Mouse (Mus musculus): ENCODE results near the gene Hibadh. TPM values are rescaled to one million over a fixed set of nuclear protein-coding genes. Genes with fewer than 3 reads are reported as not detected.

Gene Hibadh
- polyA plus RNA-seq, 1 experiment from 2014 or later = 161 TPM

GRCm38 (mm10) chr6:52518704-52519103 is 121.5 kb downstream of the Hibadh start:
- Histone ChIP-seq H3K4me2 (no peak overlapping the region), H3K4me3 (no peak overlapping the region), H3K9me3 (replicated peaks) (no peaks in the 10 kb centered on the region), H3K4me1 (replicated peaks) (no peaks in the 10 kb centered on the region), H3K9ac (no peak overlapping the region), H3K36me3 (no peaks in the 10 kb centered on the region), H3K27ac (no peak overlapping the region), H3K27me3 (peaks cover 5% of the 10 kb centered on the region; the same call in 1 of the 2 replicates)
- 75% methylated on average over 10 of the region's 10 CpGs for WGBS
- ATAC-seq (replicated peaks; ENCODE audit: insufficient number of reproducible peaks, insufficient read depth, low FRiP score, low read depth) = no peak

- Histone ChIP-seq H3K4me2 (no peak overlapping the region), H3K4me3 (no peak overlapping the region), H3K4me1 (replicated peaks) (no peaks in the 10 kb centered on the region), H3K27ac (no peak overlapping the region), H3K9ac (no peak overlapping the region), H3K36me3 (no peaks in the 10 kb centered on the region), H3K9me3 (replicated peaks) (no peaks in the 10 kb centered on the region), H3K27me3 (0 out of 2 replicates have a peak, but pooled peaks cover 3% of the 10 kb centered on the region)
- no peak for ATAC-seq (replicated peaks; ENCODE audit: insufficient number of reproducible peaks, insufficient read depth, low FRiP score, low read depth)
- 82% methylated on average over 5 of the region's 5 CpGs for WGBS
These were observed 122.9 kb downstream of the Hibadh start for GRCm38 (mm10) chr6:52517272-52517671.

GRCm38 (mm10) chr6:52513876-52514405 is 126.2 kb downstream of the Hibadh start:
- Histone ChIP-seq H3K36me3 (no peaks in the 10 kb centered on the region), H3K4me2 (no peak overlapping the region), H3K4me1 (replicated peaks) (no peaks in the 10 kb centered on the region), H3K27me3 (no peaks in the 10 kb centered on the region), H3K9ac (no peak overlapping the region), H3K9me3 (replicated peaks) (no peaks in the 10 kb centered on the region), H3K4me3 (no peak overlapping the region), H3K27ac (no peak overlapping the region)
- no peak for ATAC-seq (replicated peaks; ENCODE audit: insufficient number of reproducible peaks, insufficient read depth, low FRiP score, low read depth)
- WGBS = 38% methylated on average over 4 of the region's 4 CpGs

- H3K4me1 ChIP-seq (replicated peaks) = peaks cover 4% of the 10 kb centered on the region; the same call in 1 of the 2 replicates
- no peak overlapping the region for H3K9ac ChIP-seq
- no peak for ATAC-seq (replicated peaks; ENCODE audit: insufficient number of reproducible peaks, insufficient read depth, low FRiP score, low read depth)
- WGBS = 89% methylated on average over 3 of the region's 3 CpGs
- H3K27me3 ChIP-seq = no peaks in the 10 kb centered on the region
- H3K4me3 ChIP-seq = no peak overlapping the region
- no peaks in the 10 kb centered on the region for H3K9me3 ChIP-seq (replicated peaks)
- H3K36me3 ChIP-seq = no peaks in the 10 kb centered on the region
- H3K27ac ChIP-seq = no peak overlapping the region
- H3K4me2 ChIP-seq = no peak overlapping the region
These were observed 131.4 kb downstream of the Hibadh start for GRCm38 (mm10) chr6:52508789-52509188.

GRCm38 (mm10) chr6:52507946-52508345 is 132.2 kb downstream of the Hibadh start:
- Histone ChIP-seq H3K27me3 (no peaks in the 10 kb centered on the region), H3K9ac (no peak overlapping the region), H3K4me2 (no peak overlapping the region), H3K9me3 (replicated peaks) (no peaks in the 10 kb centered on the region), H3K27ac (no peak overlapping the region), H3K4me1 (replicated peaks) (peaks cover 4% of the 10 kb centered on the region; the same call in 1 of the 2 replicates), H3K4me3 (no peak overlapping the region), H3K36me3 (no peaks in the 10 kb centered on the region)
- 77% methylated on average over 7 of the region's 7 CpGs for WGBS
- no peak for ATAC-seq (replicated peaks; ENCODE audit: insufficient number of reproducible peaks, insufficient read depth, low FRiP score, low read depth)

DNA sequence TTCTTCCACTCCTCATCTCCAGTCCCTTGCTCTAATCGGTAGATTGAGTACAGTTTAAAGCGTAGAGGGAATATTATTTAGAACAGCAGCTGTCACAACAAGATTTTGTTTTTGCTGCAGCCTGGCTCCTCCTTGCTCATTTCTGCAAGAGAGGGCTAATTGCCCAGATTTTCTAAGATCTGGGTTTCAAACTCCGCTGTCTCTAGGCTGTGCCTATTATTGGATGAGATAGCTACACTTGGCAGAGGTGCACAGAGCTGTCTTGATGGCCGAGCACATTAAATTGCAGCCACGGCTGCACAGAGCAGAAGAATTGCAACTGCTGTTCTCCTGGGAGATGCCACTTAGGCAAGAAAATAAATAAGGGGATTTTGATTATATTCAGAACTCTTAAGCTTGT is 133.0 kb downstream of the Hibadh start:
- no peaks in the 10 kb centered on the region for H3K9me3 ChIP-seq (replicated peaks)
- no peak overlapping the region for H3K27ac ChIP-seq
- 50% methylated on average over 5 of the region's 5 CpGs for WGBS
- no peaks in the 10 kb centered on the region for H3K27me3 ChIP-seq
- H3K4me1 ChIP-seq (replicated peaks) = peaks cover 4% of the 10 kb centered on the region; the same call in 1 of the 2 replicates
- H3K4me2 ChIP-seq = no peak overlapping the region
- no peak overlapping the region for H3K4me3 ChIP-seq
- H3K36me3 ChIP-seq = no peaks in the 10 kb centered on the region
- ATAC-seq (replicated peaks; ENCODE audit: insufficient number of reproducible peaks, insufficient read depth, low FRiP score, low read depth) = no peak
- no peak overlapping the region for H3K9ac ChIP-seq

DNA sequence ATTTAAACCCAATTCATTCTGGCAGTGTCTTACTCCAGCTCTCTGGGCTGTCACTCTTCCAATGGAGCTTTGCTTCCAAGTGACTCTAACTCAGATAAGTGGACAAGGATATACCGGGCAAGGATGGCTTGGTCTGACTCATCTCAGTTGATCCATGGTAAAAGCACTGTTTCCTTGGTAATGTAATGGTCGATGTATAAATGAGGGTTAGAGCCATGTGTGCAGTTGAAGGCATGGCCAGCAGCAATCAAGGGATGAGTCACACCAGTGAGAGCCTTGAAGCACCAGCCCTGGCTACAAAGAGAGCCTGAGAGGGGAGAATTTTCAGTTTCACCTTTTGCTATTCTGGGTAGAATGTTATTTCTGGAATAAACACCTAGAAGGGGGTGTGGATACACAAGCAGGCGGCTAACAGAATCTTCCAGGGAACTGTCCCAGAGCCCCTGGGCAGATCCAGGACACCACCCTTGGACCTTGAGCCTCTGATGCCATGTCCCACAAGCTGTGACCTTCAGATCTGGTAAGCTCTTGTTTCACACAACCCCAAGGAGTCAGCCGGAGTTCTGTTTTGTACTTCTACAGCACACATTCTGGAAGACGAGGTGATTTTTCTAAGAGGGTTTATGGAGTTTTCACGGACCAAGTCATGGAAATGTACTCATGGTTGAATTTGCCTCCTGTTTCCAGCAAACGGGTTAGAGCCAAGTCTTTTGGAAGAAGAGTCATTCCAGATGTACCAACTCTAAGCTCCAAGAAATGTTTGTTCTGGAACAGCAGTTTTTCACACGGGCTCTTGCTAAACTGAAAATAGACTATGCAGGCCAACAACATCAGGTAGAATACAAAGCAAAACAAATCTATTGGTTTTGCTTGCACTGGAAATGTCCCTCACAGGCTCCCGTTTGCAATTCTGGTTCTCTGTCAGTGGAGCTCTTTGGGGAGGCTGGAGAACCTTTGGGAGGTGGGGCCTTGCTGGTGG is 134.1 kb downstream of the Hibadh start:
- Histone ChIP-seq H3K4me3 (no peak overlapping the region), H3K27me3 (no peaks in the 10 kb centered on the region), H3K9me3 (replicated peaks) (no peaks in the 10 kb centered on the region), H3K36me3 (no peaks in the 10 kb centered on the region), H3K4me2 (no peak overlapping the region), H3K9ac (no peak overlapping the region), H3K4me1 (replicated peaks) (peaks cover 4% of the 10 kb centered on the region; the same call in 1 of the 2 replicates), H3K27ac (no peak overlapping the region)
- ATAC-seq (replicated peaks; ENCODE audit: insufficient number of reproducible peaks, insufficient read depth, low FRiP score, low read depth) = no peak
- 78% methylated on average over 9 of the region's 9 CpGs for WGBS

GRCm38 (mm10) chr6:52504676-52505460 is 135.3 kb downstream of the Hibadh start:
- Histone ChIP-seq H3K36me3 (no peaks in the 10 kb centered on the region), H3K4me1 (replicated peaks) (peaks cover 4% of the 10 kb centered on the region; the same call in 1 of the 2 replicates), H3K4me3 (no peak overlapping the region), H3K4me2 (no peak overlapping the region), H3K9ac (no peak overlapping the region), H3K27me3 (no peaks in the 10 kb centered on the region), H3K9me3 (replicated peaks) (no peaks in the 10 kb centered on the region), H3K27ac (no peak overlapping the region)
- no peak for ATAC-seq (replicated peaks; ENCODE audit: insufficient number of reproducible peaks, insufficient read depth, low FRiP score, low read depth)
- WGBS = 71% methylated on average over 8 of the region's 8 CpGs

GRCm38 (mm10) chr6:52502986-52503385 is 137.2 kb downstream of the Hibadh start:
- Histone ChIP-seq H3K9me3 (replicated peaks) (no peaks in the 10 kb centered on the region), H3K4me2 (no peak overlapping the region), H3K4me3 (no peak overlapping the region), H3K27me3 (no peaks in the 10 kb centered on the region), H3K9ac (no peak overlapping the region), H3K27ac (no peak overlapping the region), H3K4me1 (replicated peaks) (peaks cover 4% of the 10 kb centered on the region; the same call in 1 of the 2 replicates), H3K36me3 (no peaks in the 10 kb centered on the region)
- no peak for ATAC-seq (replicated peaks; ENCODE audit: insufficient number of reproducible peaks, insufficient read depth, low FRiP score, low read depth)
- WGBS = 76% methylated on average over 2 of the region's 2 CpGs

DNA sequence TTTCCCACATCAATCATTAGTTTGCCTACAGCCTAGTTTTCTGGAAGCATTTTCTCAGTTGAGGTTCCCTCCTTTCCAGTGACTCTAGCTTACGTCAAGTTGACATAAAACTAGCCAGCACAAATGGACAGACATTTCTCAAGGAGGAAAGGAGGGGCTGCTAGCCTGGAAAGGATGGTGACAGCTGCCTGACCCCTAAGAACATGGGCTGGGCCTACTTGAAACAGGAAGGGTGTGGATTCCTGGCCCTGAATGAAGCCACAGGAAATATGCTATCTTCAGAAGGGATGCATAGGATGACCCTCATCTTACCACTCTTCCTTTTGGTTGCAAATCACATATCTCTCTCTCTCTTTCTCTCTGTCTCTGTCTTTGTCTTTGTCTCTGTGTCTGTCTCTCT is 138.7 kb downstream of the Hibadh start:
- whole genome bisulfite sequencing = 75% methylated on average over 1 of the region's 1 CpGs
- Histone ChIP-seq H3K4me2 (no peak overlapping the region), H3K4me1 (replicated peaks) (no peaks in the 10 kb centered on the region), H3K9me3 (replicated peaks) (no peaks in the 10 kb centered on the region), H3K36me3 (no peaks in the 10 kb centered on the region), H3K27me3 (no peaks in the 10 kb centered on the region), H3K4me3 (no peak overlapping the region), H3K27ac (no peak overlapping the region), H3K9ac (no peak overlapping the region)
- no peak for ATAC-seq (replicated peaks; ENCODE audit: insufficient number of reproducible peaks, insufficient read depth, low FRiP score, low read depth)
